Mouse (Mus musculus): ENCODE data around the gene Cuta.

GRCm38 (mm10) chr17:26937883-26938695 is 1.3 kb downstream of the Cuta start:
- TF ChIP-seq CTCF (IDR thresholded peaks at IDR 0.05; ENCODE audit: control insufficient read depth, insufficient read depth, insufficient read length) (no peak), MAX (IDR thresholded peaks at IDR 0.05) (no peak), MYOG (IDR thresholded peaks at IDR 0.05; ENCODE audit: control insufficient read depth, extremely low read depth, insufficient read length) (no peak), USF1 (IDR thresholded peaks at IDR 0.05; ENCODE audit: low read depth) (no peak), CEBPB (IDR thresholded peaks at IDR 0.05; ENCODE audit: low read depth) (no peak), MYOD1 (IDR thresholded peaks at IDR 0.05; ENCODE audit: control insufficient read depth, insufficient read length, low read depth) (no peak), FOSL1 (IDR thresholded peaks at IDR 0.05; ENCODE audit: insufficient read depth, low read length, poor library complexity, severe bottlenecking) (no peak)
